Mouse (Mus musculus): ENCODE results near the gene Styk1.
"Not testable (repeated sequence)": the region's sequence is repeated elsewhere in the genome, so short reads cannot be mapped to it uniquely, and the experiment has no call there.

Gene Styk1

DNA sequence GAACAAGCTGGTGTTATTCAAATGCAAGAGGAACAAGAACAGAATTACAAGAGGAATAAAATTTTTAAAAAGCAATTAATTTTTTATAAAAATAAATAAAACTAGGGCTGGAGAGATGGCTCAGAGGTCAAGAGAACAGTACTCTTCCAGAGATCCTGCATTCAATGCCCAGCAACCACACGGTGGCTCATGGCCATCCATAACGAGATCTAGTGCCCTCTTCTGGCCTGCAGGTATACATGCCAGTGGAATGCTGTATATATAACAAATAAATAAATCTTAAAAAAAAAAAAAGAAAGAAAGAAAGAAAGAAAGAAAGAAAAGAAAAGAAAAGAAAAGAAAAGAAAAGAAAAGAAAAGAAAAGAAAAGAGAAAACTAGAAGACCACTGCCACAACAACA, 63.0 kb downstream of the Styk1 start:
- peak; percentile 7 for DNase-seq

DNA sequence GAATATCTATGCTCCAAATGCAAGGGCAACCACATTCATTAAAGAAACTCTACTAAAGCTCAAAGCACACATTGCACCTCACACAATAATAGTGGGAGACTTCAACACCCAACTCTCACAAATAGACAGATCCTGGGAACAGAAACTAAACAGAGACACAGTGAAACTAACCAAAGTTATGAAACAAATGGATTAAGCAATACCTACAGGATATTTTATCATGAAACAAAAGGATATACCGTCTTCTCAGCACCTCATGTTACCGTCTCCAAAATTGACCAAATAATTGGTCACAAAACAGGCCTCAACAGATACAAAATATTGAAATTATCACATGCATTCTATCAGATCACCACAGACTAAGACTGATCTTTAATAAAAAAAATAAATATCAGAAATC, 75.2 kb downstream of the Styk1 start:
- DNase-seq = not testable (repeated sequence)

DNA sequence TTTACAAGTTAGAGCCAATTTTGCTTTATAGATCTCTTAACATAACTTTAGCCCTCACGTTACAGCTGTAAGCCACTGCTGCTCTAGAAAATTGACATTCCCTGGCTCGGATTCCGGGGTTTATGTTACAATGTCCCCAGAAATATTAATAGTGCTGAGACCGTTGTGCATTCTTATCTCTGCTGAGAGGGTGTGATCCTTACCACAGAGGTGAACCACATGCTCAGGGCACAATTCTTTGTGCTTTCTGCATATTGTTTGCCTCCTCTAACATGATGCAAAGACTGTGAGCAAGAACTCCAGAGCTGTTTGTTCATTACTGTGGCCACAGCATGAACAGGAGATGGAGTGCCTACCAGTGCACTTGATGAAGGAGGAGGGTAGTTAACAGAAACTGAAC, 76.7 kb downstream of the Styk1 start:
- DNase-seq = no peak

DNA sequence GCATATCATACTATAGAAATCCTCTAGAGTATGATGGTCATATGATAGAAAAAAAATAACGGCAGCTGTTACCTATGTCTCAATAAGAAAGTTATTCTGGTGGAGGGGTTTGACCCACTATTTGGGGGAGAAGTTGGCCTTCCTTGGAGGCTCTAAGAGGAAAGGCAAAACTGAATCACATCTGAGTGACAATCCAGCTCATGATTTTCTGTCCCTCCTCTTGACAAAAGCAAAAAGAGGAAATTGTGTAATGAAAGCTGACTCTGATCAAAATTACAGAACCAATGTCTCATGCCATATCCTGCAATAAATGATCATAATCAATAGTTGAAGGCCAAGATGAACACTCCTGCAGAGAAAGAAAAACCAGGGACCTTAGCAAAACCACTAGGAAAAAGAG, 81.1 kb downstream of the Styk1 start:
- no peak for DNase-seq

DNA sequence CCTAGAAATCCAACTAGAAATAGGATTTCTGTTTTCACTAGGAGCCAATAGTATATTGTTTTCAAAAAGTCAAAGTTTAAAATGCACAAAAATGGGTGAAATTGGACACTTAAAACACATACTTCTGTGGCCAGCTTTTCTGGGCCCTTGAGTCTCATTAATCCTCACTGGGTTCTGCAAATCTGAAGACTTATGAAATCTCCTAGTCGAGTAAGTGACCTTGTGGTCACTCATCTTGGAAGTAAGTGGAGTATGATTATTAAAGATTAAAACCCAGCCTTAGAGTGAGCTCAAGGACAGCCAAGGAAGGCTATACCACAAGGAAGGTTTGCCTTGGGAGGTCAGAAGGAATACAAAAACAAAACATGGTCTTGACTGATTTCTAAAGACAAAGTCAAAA, 83.1 kb downstream of the Styk1 start:
- DNase-seq = no peak

DNA sequence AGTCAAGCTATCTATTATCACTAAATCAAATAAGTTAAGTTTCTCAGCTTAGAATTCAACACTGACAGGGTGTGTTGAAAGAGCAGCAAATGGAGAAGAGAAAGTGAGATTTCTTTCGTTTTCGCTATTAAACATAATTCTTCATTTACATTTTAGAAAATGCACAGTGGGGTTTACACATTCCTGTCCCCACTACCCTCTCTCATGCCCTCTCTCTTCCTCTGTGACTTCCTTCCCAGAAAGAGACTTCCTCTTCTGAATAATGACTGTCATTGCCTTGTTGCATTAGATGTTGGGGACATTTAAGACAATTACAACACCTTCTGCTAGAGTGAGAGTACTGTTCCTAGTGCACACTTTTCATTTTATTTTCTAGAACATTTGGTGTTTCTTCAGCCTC, 83.8 kb downstream of the Styk1 start:
- no peak for DNase-seq

DNA sequence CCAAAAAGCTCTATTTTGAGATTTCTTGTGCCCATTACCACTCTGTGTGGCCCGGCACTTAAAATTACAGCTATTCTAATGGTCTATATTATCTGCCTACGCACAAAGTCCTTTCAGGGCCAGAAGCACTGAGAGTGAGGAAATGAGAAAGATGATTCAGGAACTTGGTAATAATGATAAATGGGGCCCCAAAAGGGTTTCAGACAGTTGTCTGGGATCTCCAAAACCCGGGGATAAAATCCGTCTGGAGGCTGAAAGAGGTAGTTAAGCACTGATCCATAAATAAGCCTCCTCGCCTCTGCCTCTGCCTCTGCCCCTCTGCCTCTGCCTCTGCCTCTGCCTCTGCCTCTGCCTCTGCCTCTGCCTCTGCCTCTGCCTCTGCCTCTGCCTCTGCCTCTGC, 89.2 kb downstream of the Styk1 start:
- DNase-seq = no peak

DNA sequence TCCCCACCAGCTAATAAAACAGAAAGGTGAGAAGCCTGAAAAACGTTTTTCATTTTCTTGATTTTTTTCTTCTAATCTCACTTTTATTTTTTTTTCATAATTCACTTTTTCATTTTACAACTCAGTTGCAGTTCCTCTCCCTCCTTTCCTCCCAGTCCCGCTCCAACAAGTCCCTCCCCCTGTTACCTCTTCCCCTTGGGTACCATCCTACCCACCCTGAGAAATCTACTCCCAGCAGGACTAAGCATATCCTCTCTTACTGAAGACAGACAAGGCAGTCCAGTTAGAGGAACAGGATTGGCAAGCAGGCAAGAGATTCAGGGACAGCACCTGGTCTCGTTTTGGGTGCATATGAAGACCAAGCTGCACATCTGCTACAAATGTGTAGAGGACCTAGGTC, 90.6 kb downstream of the Styk1 start:
- DNase-seq = no peak

DNA sequence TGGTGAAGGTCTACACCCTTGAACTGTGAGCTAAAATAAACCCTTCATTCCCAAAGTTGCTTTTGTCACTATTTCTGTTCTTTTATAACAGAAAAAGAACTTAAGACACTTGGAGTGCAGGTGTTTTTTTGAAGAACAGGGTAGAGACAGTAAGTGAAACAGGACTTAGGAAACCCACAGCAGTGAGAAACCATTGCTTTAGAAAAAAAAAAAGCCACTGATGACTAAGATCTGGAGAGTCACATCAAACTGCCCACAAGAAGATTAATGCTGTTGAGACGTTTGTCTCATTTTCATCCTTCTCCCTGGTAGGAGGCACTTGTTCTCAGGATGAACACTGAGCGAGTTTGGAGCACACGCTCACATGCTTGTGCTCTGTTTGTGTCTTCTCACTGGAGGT, 91.4 kb downstream of the Styk1 start:
- DNase-seq = no peak
